Mouse (Mus musculus): ENCODE measurements at regions not wholly inside any gene's neighbourhood (a gene's known extent, or its start where the extent isn't known, plus 50 kb on each side); places are given as distances from the start of the nearest gene placed in this dataset.

GRCm38 (mm10) chr1:64343268-64343667, 189.2 kb upstream of the Creb1 start:
- no peak for TF ChIP-seq CTCF (IDR thresholded peaks at IDR 0.05; ENCODE audit: borderline replicate concordance, extremely low read depth, insufficient read depth, insufficient read length)
- TF ChIP-seq POLR2A (IDR thresholded peaks at IDR 0.05; ENCODE audit: borderline replicate concordance, extremely low read depth, insufficient read depth, insufficient read length, poor library complexity, severe bottlenecking): no peak
